In genomic region chr9:120064317-120064716, GRCm38 (mm10) we compare ENCODE assay signal across 40 mouse cellular contexts. TPM values are rescaled to one million over a fixed set of nuclear protein-coding genes. Genes with fewer than 3 reads are reported as not detected.
"Had no signal": no experiment of that assay in that cellular context is flagged by ENCODE, and none has a peak within 500 bp of the region (broad histone marks: within the 10 kb centered on the region; RNA-seq: fewer than 3 reads in every experiment).

No protein-coding gene starts in this region.

- H3K27me3 ChIP-seq: heart, embryonic 13.5 days; heart, embryonic 15.5 days; hindbrain, embryonic 13.5 days; hindbrain, embryonic 15.5 days; kidney, embryonic 15.5 days; limb, embryonic 12.5 days had no signal

- ATAC-seq: hindbrain, postnatal 0 days; intestine, embryonic 16.5 days had no signal

- H3K4me3 ChIP-seq: heart, adult 2 months; heart, embryonic 13.5 days; heart, embryonic 15.5 days; hindbrain, embryonic 13.5 days; hindbrain, embryonic 15.5 days; kidney, embryonic 15.5 days; left cerebral cortex, adult 2 months; limb, embryonic 10.5 days; limb, embryonic 12.5 days had no signal

- H3K9me3 ChIP-seq: heart, embryonic 13.5 days; heart, embryonic 15.5 days; hindbrain, embryonic 13.5 days; hindbrain, embryonic 15.5 days; kidney, embryonic 15.5 days; limb, embryonic 10.5 days had no signal

- H3K4me1 ChIP-seq: heart, embryonic 13.5 days; heart, embryonic 15.5 days; hindbrain, embryonic 13.5 days; hindbrain, embryonic 15.5 days; kidney, embryonic 15.5 days; limb, embryonic 10.5 days; limb, embryonic 12.5 days had no signal

- H3K4me2 ChIP-seq: heart, embryonic 11.5 days; heart, embryonic 13.5 days; heart, embryonic 15.5 days; hindbrain, embryonic 13.5 days; hindbrain, embryonic 15.5 days; kidney, embryonic 15.5 days; limb, embryonic 12.5 days; liver, embryonic 11.5 days had no signal

- DNase-seq: gastrocnemius, postnatal 14 days; gastrocnemius, postnatal 36 days; heart, adult 11 months; heart, adult 2 months; heart, postnatal 14 days; heart, postnatal 36 days; kidney, adult 11 months; kidney, adult 2 months; kidney, adult 9 months; kidney, postnatal 14 days; kidney, postnatal 36 days; layer of hippocampus, adult 9-11 months; liver had no signal

- H3K9ac ChIP-seq: heart, embryonic 13.5 days; heart, embryonic 15.5 days; hindbrain, embryonic 13.5 days; hindbrain, embryonic 15.5 days; kidney, embryonic 15.5 days; limb, embryonic 12.5 days; liver, embryonic 14.5 days had no signal

- H3K27ac ChIP-seq: heart, adult 2 months; heart, embryonic 13.5 days; heart, embryonic 15.5 days; hindbrain, embryonic 13.5 days; hindbrain, embryonic 15.5 days; hindbrain, postnatal 0 days; kidney, embryonic 15.5 days; kidney, postnatal 0 days; left cerebral cortex, adult 2 months; limb, embryonic 10.5 days; limb, embryonic 12.5 days; liver, embryonic 14.5 days had no signal

- H3K36me3 ChIP-seq: heart, embryonic 13.5 days; heart, embryonic 15.5 days; hindbrain, embryonic 13.5 days; hindbrain, embryonic 15.5 days; kidney, embryonic 15.5 days; limb, embryonic 10.5 days; limb, embryonic 12.5 days had no signal

RNA-seq across cellular contexts. Expression of gene Ccr8, which starts 27.6 kb away (rescaled TPM):
- total RNA-seq: gastrocnemius, adult 18-20 months; gastrocnemius, adult 8-10 months; gastrocnemius, postnatal 14 days; gastrocnemius, postnatal 36 days; heart, adult 2 months; heart, postnatal 36 days; hindbrain, postnatal 0 days; layer of hippocampus, adult 18-20 months; layer of hippocampus, adult 8-10 months; layer of hippocampus, postnatal 25 days; left cerebral cortex, adult 2 months; left cerebral cortex, postnatal 14 days; left cerebral cortex, postnatal 36 days had no signal
- polyA plus RNA-seq: gonadal fat pad, adult 2 months; heart, adult 2 months; heart, embryonic 11.5 days; heart, embryonic 13.5 days; heart, postnatal 0 days; hindbrain, embryonic 11.5 days; hindbrain, embryonic 13.5 days; hindbrain, embryonic 15.5 days; hindbrain, postnatal 0 days; kidney, embryonic 15.5 days; kidney, postnatal 0 days; limb, embryonic 10.5 days; limb, embryonic 12.5 days; liver, embryonic 11.5 days; liver, embryonic 14.5 days; liver, embryonic 16.5 days had no signal

RNA-seq across cellular contexts. Expression of gene Xirp1, which starts 40.9 kb away (rescaled TPM):
- total RNA-seq: hematopoietic stem cell, adult 5-6 weeks had no signal
- polyA plus RNA-seq: hindbrain, embryonic 11.5 days; hindbrain, embryonic 15.5 days; intestine, embryonic 14.5 days; liver, embryonic 14.5 days had no signal
